Mouse (Mus musculus) kidney, adult 2 months (tissue): ENCODE measurements at regions not wholly inside any gene's neighbourhood (a gene's known extent, or its start where the extent isn't known, plus 50 kb on each side); places are given as distances from the start of the nearest gene placed in this dataset.

Source experiments
- CTCF ChIP-seq: fragments of 200-500 bp; conservative IDR thresholded peaks from 2 replicates; pipeline ENCODE4 v1.5.1; 2011; ENCODE audit warnings: low read depth, mild to moderate bottlenecking, control low read depth, low read length, moderate library complexity, mixed read lengths; ENCODE audit not compliant: insufficient read depth, insufficient read length
- POLR2A ChIP-seq: fragments of 200-500 bp; IDR thresholded peaks from one replicate; pipeline ENCODE4 v1.6.1; 2011; ENCODE audit warnings: low read depth, low read length, control low read depth

GRCm38 (mm10) chr11:39350616-39351015, 1344.4 kb downstream of the Mat2b start:
- TF ChIP-seq CTCF (no peak), POLR2A (no peak)
